Comparison of ENCODE assay signal across 20 mouse cellular contexts in the genomic region with DNA sequence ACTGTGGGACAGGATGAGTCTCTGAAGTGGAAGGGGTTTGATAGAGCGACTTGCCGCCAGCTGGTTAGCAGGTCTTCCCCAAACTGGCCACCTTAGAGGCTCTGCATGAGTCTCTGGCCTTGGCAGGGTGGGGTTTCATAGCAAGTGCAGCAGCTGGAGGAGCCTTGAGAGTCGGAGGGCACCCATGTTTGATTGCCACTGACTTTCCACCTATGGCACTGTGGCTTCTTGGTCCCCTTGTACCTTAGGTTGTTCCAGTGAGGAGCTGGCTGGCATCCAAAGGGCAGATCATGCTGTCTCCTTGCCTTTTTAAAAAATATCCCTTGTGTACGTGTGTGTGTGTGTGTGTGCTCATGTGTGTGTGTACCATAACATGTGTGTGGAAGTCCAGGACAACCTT.
DNase-seq lines count a peak whose midpoint lies in the region; ATAC-seq lines count a peak whose summit lies in the region.
"Had no signal": no experiment of that assay in that cellular context is flagged by ENCODE, and none has a peak within 500 bp of the region (broad histone marks: within the 10 kb centered on the region; RNA-seq: fewer than 3 reads in every experiment).

No protein-coding gene starts in this region.

- ATAC-seq in cerebellum, adult (ENCODE audit: insufficient number of reproducible peaks, low FRiP score, low TSS enrichment): 0 out of 2 replicates have a peak, but pooled peaks have one; percentile 26
- ATAC-seq: activated CD4-positive, CD25-positive, alpha-beta regulatory T cell, adult 4 months; forebrain, embryonic 13.5 days; forebrain, embryonic 16.5 days; hindbrain, postnatal 0 days; inflammation-experienced regulatory T-cells, adult 6 months; intestine, embryonic 16.5 days had no signal

- intact Hi-C loops in left cerebral cortex, postnatal 4 days (cut with DNase I): no loop called here
- intact Hi-C loops in left cerebral cortex, postnatal 10 days (cut with DNase I): no loop called here

- no peak for DNase-seq in cerebellum, adult 8-10 months
- DNase-seq in cerebellum, postnatal 14 days: peak; percentile 61 to 66
- no peak for DNase-seq in cerebellum, adult 9-11 months
- DNase-seq in left cerebral cortex, postnatal 4 days: peak; percentile 20
- DNase-seq in left cerebral cortex, postnatal 10 days (ENCODE audit: extremely low spot score in 1 of 2, low spot score in 2 of 2): no peak
- DNase-seq: adrenal gland, postnatal 10 days; adrenal gland, postnatal 36 days; gastrocnemius, postnatal 10 days; gastrocnemius, postnatal 36 days; heart, adult 2 months; heart, postnatal 14 days; heart, postnatal 4 days; kidney, adult 18-20 months had no signal

Comparison
In these comparisons a context has a peak if more than half of its experiments do, and no peak if none do; other contexts are left out.
1. DNase-seq: peak in cerebellum, postnatal 14 days (2 of 2) and left cerebral cortex, postnatal 4 days (single experiment); none in cerebellum, adult 8-10 months (single experiment), cerebellum, adult 9-11 months (single experiment) and left cerebral cortex, postnatal 10 days (0 of 2).